Mouse (Mus musculus) R1 (cell line): ENCODE data around the gene Gcnt3.

Experiments
- DNase-seq: peaks from one replicate; pipeline ENCODE4 v3.0.0-alpha.2; 2018; ENCODE audit warnings: low read depth, low spot score

Gene Gcnt3

DNA sequence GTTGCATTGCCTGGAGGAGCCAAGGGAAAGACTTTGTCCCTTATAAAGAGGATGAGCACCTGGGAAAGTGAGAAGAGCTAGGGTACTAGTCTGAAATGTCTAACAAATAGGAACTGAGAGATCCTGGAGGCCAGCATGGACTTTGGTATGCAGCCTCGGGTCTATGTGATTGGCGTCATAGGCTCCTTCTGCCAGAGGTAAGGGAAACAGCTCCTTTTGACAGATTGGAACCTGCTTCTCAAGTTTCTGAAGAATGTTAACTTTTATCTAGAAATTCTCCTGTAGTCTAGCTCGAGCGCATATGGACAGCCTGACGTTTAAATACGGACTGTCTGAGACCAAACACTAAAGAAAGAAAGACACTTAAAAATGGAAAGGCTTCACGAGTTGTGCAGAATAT is at the start of gene Gcnt3:
Gene Gcnt3 (minus strand): TSS at position 101 of the 400 bp plus-strand sequence.
- DNase-seq = no peak

DNA sequence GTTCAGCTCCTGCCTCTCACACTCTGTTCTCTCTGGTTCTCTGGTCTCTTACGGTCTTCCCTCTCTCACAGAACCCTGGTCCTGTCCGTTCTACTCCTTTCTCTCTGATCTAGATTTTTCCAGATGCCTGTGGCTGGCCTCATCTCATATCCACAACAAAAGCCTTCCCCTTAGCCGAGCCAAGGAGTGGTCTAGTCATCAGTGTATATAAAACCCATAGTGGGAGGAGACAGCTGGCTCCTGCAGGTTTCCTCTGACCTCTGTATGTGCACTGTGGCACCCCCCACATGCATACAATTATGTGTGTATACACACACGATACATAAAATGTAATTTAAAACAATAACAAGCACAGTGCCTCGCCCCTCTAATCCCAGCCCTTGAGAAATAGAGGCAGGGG is 49.5 kb upstream of the Gcnt3 start:
- DNase-seq = peak; percentile 97

DNA sequence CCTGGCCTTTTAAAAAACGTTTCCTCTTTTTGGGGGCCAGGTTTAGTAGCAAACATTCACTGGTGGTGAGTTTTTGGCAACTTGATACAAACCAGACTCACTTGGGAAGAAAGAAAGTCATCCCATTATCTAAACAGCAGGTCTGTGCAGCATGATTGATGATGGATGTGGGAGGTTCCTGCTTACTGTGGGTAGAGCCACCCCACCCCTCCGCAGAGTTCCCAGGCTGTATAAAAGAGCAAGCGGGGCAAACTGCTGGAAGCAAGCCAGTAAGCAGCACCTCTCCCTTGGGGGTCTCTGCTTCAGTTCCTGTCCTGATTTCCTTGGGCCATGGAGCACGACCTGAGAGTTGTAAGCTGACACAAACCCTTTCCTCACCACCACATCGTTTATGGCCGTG is 48.2 kb upstream of the Gcnt3 start:
- peak; percentile 90 for DNase-seq

- DNase-seq = peak; percentile 92
Measured at GRCm38 (mm10) chr9:70084107-70084506, 46.2 kb upstream of the Gcnt3 start.

DNA sequence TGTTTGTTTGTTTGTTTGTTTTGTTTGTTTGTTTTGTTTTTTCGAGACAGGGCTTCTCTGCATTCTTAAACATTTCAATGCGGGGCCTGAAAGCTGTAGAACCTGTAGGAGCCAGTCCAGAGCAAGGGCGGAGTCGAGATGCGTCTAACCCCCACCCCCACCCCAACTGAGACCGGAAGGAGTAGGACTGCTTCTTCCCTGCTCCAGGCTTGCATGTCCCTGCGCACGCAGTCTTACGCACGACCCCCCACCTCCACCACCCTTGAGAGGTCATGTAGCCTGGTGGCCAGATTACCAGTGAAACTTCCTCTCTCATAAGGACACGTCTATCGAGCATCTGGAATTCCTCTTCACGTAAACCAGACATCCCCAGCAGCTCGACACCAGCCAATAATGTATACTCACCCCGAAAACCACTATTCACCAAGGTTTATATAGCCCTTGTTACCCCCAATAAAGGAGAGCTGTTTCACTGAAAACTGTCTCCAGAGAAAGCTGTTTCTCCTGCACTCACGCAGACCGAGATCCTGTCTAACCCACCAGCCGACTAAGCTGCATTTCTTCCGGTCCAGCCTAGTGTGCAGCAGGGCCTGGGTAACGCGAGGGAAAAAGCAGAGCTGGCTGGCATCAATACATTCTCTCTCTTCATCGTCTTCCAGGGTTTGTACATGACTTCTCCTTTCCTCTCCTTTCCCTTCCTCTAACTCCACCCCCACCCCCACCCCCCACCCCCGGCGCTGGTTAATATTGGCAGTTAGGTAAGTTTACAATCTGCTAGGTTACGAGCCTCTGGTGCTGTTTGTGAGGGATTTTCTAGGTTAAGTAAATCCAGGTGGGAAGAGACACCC is 44.7 kb upstream of the Gcnt3 start:
- peak; percentile 93 for DNase-seq

DNA sequence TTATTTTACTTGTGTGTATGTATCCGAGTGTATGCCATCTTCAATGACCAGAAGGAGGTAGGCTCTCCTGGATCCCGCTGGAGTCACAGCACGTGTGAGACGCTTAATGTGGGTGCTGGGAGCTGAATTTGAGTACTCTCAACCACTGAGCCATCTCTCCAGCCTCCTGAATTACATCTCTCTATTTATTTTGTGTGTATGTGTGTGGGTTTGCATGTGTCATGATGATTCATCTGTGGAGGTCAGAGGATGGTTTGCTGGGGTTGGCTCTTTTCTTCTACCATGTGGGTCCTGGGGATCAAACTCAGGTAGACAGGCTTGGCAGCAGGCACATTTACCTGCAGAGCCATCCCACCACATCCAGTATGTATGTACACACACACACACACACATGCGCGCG is 43.9 kb upstream of the Gcnt3 start:
- no peak for DNase-seq

GRCm38 (mm10) chr9:70080976-70081375 is 43.1 kb upstream of the Gcnt3 start:
- peak; percentile 46 for DNase-seq

DNA sequence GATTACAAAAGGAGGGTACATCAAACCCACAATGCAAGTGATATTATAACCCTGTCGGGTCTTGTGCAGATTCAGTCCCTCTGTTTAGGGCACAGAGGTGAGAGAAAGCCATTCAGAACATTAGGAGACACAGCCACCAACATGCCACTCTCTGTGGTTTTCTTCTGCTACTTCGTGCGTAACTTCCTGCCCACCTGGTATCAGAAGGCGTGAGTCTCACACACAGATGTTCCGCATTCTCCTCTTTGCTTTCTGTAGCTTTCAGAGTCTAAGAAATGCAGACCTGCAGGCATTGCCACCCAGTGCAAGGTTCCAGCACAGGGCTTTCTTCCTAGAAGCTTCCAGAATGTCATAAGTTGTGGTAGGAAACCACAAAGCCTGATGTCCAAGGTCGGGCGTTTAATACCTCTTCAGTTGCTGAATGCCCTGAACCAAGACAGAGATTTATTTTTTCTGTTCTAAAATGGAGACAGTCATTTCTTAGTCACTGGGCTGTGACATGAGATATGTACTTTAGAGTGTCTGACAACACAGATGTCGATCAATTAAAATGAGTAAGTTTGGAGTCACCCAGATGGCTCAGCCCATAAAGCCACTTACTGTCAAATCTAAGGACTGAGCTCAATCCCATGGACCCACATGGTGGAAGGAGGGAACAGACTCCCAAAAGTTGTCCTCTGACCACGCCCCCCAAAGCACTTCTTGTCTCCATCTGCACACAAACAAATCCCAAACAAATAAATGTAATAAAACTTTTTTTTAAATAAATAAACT is 42.3 kb upstream of the Gcnt3 start:
- DNase-seq = no peak

DNA sequence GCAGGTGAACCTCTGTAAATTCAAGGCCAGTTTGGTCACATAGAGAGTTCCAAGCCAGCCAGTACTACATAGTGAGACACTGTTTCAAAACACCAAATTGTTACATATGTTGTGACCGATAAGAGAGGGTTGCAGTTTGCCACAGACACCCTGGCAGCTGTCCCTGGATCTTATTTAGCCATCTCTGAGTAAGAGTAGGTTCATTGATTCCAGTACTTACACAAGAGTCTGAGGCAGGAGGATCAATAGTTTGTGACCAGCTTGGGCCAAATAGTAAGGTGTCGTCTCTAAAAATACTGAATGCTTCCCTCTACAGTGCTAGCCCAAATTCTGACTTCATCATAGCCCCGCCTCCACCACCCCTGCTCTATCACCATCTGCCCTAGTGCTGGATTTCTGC is 40.1 kb upstream of the Gcnt3 start:
- DNase-seq = no peak

DNA sequence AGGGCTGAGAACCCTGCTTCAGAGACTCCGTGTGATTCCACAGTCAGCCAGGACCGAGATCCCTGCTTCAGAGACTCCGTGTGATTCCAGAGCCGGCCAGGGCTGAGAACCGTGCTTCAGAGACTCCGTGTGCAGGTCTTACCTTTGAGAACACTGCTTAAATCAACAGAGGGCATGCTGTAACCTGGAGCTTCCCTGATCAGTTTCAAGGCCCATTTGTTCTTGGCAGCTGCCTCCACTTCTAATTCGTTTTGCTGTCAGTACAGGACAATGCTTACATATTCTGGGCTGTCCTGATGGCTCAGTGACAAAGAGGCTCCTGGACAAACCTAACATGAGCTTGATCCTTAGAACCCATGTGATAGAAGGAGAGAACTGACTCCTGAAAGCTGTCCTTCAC is 39.3 kb upstream of the Gcnt3 start:
- no peak for DNase-seq

DNA sequence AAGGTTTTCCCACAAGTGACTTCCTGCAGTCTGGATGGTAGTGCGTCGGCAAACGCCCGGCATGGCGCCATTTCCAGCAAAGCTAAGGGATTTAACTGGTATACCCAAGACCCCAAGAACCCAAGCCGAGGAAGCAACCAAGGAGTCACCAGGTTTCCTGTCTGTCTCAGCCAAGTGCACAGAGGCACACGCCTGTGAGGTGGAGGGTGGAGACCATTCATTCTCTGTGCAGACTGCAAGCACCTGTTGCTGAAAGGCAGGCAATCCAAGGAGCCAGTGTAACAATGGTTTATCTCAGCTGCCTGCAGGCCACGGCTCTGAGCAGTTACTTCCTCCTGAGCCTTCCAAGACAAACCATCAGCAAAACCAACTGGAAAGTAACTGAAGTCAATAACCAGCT is 34.5 kb upstream of the Gcnt3 start:
- no peak for DNase-seq

DNA sequence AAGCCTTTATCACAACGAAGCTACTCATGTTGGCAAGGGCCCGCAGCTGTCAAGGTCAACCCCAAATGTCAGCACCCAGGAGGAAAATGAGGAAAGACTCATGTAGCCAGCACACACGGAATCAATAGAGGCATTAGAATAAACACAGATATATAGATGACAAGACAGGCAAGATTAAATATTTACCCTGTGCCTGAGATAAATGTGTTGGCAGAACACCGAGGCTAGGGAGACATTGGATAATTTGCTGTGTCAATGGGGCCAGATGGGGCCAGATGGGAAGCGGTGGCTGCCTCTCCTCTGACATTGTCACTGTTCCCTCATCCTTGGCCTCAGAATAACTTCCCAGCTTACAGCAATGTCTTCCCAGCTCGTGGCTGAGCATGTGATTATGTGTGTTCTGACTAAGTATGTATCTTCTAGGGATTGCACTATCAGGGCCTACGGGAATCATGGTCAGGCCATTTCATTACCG is 32.1 kb upstream of the Gcnt3 start:
- no peak for DNase-seq

DNA sequence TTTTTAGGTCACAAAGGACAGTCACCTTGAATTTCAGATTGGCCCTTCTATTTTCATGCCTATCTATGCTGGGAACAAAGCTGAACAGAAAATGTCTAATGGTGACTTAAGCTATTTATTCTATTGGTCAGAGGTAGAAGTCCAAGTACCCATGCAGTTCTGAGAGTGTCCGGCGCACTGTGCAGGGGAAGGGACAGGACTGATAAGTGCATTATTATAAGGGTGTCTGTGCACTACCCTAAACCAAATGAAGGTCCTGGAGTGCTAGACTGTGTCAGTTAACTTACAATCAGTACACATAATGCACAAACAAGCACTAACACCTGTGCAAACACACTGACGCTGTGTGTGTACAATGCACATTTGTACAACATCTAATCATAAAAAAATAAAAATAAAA is 29.6 kb upstream of the Gcnt3 start:
- DNase-seq = no peak

- DNase-seq = no peak
Measured at GRCm38 (mm10) chr9:70062012-70062411, 24.1 kb upstream of the Gcnt3 start.

GRCm38 (mm10) chr9:70053411-70053810 is 15.5 kb upstream of the Gcnt3 start:
- peak; percentile 66 for DNase-seq

DNA sequence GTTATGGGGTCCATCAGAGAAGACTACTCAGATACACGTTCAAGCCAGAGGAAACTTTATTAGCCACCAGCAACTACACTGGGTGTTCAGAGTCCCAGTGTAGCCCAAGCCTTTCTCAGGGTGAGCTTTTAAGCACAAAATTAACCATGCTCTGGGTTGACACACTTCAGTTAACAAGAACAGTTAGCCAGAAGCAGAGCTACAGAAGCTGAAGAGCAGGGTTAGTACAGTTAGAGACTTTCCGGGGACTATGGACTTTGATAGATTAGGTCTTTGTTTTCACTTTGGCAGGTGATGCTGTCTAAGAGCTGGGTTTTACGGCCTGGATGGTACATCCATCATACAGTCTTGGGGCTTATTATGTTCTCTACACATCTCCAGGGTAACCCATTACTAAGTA is 14.8 kb upstream of the Gcnt3 start:
- DNase-seq = no peak

DNA sequence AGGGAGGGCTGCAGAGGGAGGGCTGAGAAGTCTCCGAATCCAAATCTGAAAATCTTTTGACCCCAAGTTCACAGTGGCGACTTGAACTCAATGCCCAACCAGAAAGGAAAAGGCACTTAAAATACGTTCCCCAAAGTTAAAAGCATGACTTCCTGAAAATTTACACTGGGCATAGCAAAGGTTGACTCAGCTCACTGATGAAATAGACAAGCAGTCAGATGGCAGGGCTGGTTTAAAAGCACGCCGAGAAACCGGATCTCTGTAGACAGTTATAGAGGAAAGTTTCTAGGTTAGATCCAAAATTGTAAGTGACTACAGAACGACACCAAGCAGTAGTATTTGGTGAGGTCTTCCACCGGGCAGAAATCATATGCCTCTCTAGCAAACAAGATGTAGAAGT is 12.0 kb upstream of the Gcnt3 start:
- DNase-seq = no peak

DNA sequence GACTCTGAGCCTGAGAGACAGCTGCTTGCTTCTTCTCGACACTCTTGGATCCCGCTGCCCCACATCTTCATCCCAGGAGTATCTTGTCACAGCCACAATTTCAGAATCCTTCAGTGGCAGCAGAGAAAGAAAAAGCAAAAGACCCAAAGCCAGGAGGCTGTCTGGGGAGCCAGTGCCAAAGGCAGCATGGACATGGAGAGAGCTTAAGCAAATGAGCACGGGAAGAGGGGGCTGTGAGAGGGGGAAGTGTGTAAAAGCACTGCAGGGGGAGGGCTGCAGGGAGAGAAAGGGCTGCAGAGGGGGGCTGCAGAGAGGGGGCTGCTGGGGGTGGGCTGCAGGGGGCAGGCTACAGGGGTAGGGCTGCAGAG is 11.5 kb upstream of the Gcnt3 start:
- peak; percentile 71 for DNase-seq

GRCm38 (mm10) chr9:70048751-70049415 is 11.0 kb upstream of the Gcnt3 start:
- DNase-seq = peak; percentile 92

DNA sequence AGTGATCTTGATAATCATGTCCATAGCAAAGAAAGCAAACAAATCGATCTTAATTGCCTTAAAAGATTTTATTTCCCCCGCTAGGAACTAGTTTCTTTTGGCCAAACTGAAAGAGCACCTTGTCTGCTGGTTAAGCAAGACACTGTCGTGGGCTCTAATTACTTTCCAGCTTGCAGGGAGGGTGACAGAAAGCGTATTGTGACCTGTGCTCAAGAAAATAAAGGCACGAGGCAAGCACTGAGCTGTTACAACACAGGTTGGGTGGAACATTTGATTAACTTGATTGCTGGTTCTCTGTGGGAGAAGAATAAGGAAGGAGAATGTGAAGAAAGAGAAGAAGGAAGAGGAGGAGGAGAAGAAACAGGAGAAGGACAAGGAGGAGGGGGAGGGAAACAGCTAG is 10.4 kb upstream of the Gcnt3 start:
- DNase-seq = no peak

- peak; percentile 97 for DNase-seq
Measured at GRCm38 (mm10) chr9:70047839-70048238, 10.0 kb upstream of the Gcnt3 start.

- no peak for DNase-seq
Measured at GRCm38 (mm10) chr9:70046255-70046654, 8.4 kb upstream of the Gcnt3 start.
